Mouse (Mus musculus) bone marrow, adult 2 months (tissue): ENCODE data around the gene Irf5.

ENCODE experiments used
- CTCF ChIP-seq: fragments of 200-500 bp; IDR thresholded peaks from 2 replicates; pipeline ENCODE4 v1.5.1; 2011; ENCODE audit warnings: low read length, control low read depth; ENCODE audit not compliant: control insufficient read depth, insufficient read depth
- POLR2A ChIP-seq: fragments of 200-500 bp; IDR thresholded peaks from 2 replicates; pipeline ENCODE4 v1.6.1; 2011; ENCODE audit warnings: low read depth, mild to moderate bottlenecking, control low read depth, low read length, borderline replicate concordance; ENCODE audit not compliant: control insufficient read depth

DNA sequence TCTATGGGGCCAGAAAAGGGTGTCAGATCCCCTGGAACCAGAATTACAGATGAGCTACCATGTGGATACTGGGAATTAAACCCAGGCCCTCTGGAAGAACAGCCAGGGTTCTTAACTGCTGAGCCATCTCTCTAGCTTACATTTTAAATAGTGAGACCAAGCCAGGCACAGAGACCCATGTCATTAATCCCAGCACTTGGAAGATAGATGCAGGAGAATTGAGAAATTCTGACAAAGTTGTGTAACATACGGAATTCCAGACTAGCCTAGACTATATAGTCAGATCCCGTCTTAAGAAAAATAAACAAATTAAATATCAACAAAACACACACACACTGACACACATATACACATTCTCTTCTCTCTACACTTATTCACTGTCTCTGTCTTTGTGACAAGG lies 26.1 kb downstream of the Irf5 start:
- TF ChIP-seq CTCF (no peak), POLR2A (no peak)
